Mouse (Mus musculus): ENCODE results near the gene Gm20388. TPM values are rescaled to one million over a fixed set of nuclear protein-coding genes. Genes with fewer than 3 reads are reported as not detected.

The Gm20388 gene
- polyA plus RNA-seq, 1 experiment from 2014 or later, result not detected

- no peaks in the 10 kb centered on the region for H3K9me3 ChIP-seq (replicated peaks)
- H3K4me3 ChIP-seq (replicated peaks), result no peak overlapping the region
- no peak overlapping the region for H3K27ac ChIP-seq
- DNase-seq (no peak), ATAC-seq (ENCODE audit: low read depth) (no peak)
- no peaks in the 10 kb centered on the region for H3K27me3 ChIP-seq
- H3K4me2 ChIP-seq, result no peak overlapping the region
- peaks cover 68% of the 10 kb centered on the region for H3K4me1 ChIP-seq (replicated peaks)
- WGBS (ENCODE audit: insufficient replicate concordance), result 26% methylated on average over 2 of the region's 2 CpGs
- H3K9ac ChIP-seq, result no peak overlapping the region
- H3K36me3 ChIP-seq, result 0 out of 2 replicates have a peak, but pooled peaks cover 3% of the 10 kb centered on the region
Measured at GRCm38 (mm10) chr8:122932561-122932959, 3021.9 kb downstream of the Gm20388 start.

GRCm38 (mm10) chr8:122933973-122934372 is 3023.3 kb downstream of the Gm20388 start:
- no peak overlapping the region for H3K4me2 ChIP-seq
- peaks cover 82% of the 10 kb centered on the region for H3K4me1 ChIP-seq (replicated peaks)
- H3K27me3 ChIP-seq, result no peaks in the 10 kb centered on the region
- no peaks in the 10 kb centered on the region for H3K9me3 ChIP-seq (replicated peaks)
- 0 out of 2 replicates have a peak, but pooled peaks cover 3% of the 10 kb centered on the region for H3K36me3 ChIP-seq
- H3K4me3 ChIP-seq (replicated peaks), result no peak overlapping the region
- H3K9ac ChIP-seq, result no peak overlapping the region
- DNase-seq (no peak), ATAC-seq (ENCODE audit: low read depth) (no peak)
- no peak overlapping the region for H3K27ac ChIP-seq

- DNase-seq (no peak), ATAC-seq (ENCODE audit: low read depth) (no peak)
- H3K9ac ChIP-seq, result no peak overlapping the region
- no peaks in the 10 kb centered on the region for H3K27me3 ChIP-seq
- whole genome bisulfite sequencing (ENCODE audit: insufficient replicate concordance), result 69% methylated on average over 1 of the region's 1 CpGs
- no peak overlapping the region for H3K27ac ChIP-seq
- H3K4me1 ChIP-seq (replicated peaks), result peaks cover 92% of the 10 kb centered on the region
- 0 out of 2 replicates have a peak, but pooled peaks cover 3% of the 10 kb centered on the region for H3K36me3 ChIP-seq
- no peak overlapping the region for H3K4me3 ChIP-seq (replicated peaks)
- no peaks in the 10 kb centered on the region for H3K9me3 ChIP-seq (replicated peaks)
- no peak overlapping the region for H3K4me2 ChIP-seq
Measured at GRCm38 (mm10) chr8:122935118-122935517, 3024.5 kb downstream of the Gm20388 start.

- no peak overlapping the region for H3K4me2 ChIP-seq
- WGBS (ENCODE audit: insufficient replicate concordance), result 65% methylated on average over 3 of the region's 3 CpGs
- 0 out of 2 replicates have a peak, but pooled peaks cover 3% of the 10 kb centered on the region for H3K36me3 ChIP-seq
- no peaks in the 10 kb centered on the region for H3K9me3 ChIP-seq (replicated peaks)
- no peak overlapping the region for H3K9ac ChIP-seq
- ATAC-seq (ENCODE audit: low read depth) (no peak), DNase-seq (no peak)
- H3K4me3 ChIP-seq (replicated peaks), result no peak overlapping the region
- H3K4me1 ChIP-seq (replicated peaks), result peaks cover 93% of the 10 kb centered on the region
- H3K27ac ChIP-seq, result no peak overlapping the region; the same call in 1 of the 2 replicates
- H3K27me3 ChIP-seq, result no peaks in the 10 kb centered on the region
Measured at GRCm38 (mm10) chr8:122935912-122936311, 3025.3 kb downstream of the Gm20388 start.

- Histone ChIP-seq H3K27me3 (no peaks in the 10 kb centered on the region), H3K4me2 (no peak overlapping the region), H3K27ac (no peak overlapping the region), H3K4me1 (replicated peaks) (peaks cover 84% of the 10 kb centered on the region), H3K9ac (no peak overlapping the region), H3K9me3 (replicated peaks) (no peaks in the 10 kb centered on the region), H3K36me3 (0 out of 2 replicates have a peak, but pooled peaks cover 3% of the 10 kb centered on the region), H3K4me3 (replicated peaks) (no peak overlapping the region)
- 61% methylated on average over 2 of the region's 2 CpGs for WGBS (ENCODE audit: insufficient replicate concordance)
- no peak for DNase-seq
- ATAC-seq (ENCODE audit: low read depth), result no peak
Measured at GRCm38 (mm10) chr8:122937545-122938053, 3027.0 kb downstream of the Gm20388 start.

- no peak for DNase-seq
- Histone ChIP-seq H3K9ac (no peak overlapping the region), H3K9me3 (replicated peaks) (no peaks in the 10 kb centered on the region), H3K4me1 (replicated peaks) (peaks cover 82% of the 10 kb centered on the region), H3K36me3 (0 out of 2 replicates have a peak, but pooled peaks cover 2% of the 10 kb centered on the region), H3K27me3 (no peaks in the 10 kb centered on the region), H3K4me2 (no peak overlapping the region), H3K4me3 (replicated peaks) (no peak overlapping the region), H3K27ac (no peak overlapping the region)
- ATAC-seq (ENCODE audit: low read depth), result no peak
- 78% methylated on average over 3 of the region's 3 CpGs for WGBS (ENCODE audit: insufficient replicate concordance)
Measured at GRCm38 (mm10) chr8:122938170-122938569, 3027.5 kb downstream of the Gm20388 start.

GRCm38 (mm10) chr8:122938591-122938990 is 3027.9 kb downstream of the Gm20388 start:
- Histone ChIP-seq H3K27me3 (no peaks in the 10 kb centered on the region), H3K9ac (no peak overlapping the region), H3K9me3 (replicated peaks) (no peaks in the 10 kb centered on the region), H3K4me2 (no peak overlapping the region), H3K4me3 (replicated peaks) (no peak overlapping the region), H3K27ac (no peak overlapping the region), H3K36me3 (no peaks in the 10 kb centered on the region), H3K4me1 (replicated peaks) (peaks cover 80% of the 10 kb centered on the region)
- DNase-seq, result no peak
- ATAC-seq (ENCODE audit: low read depth), result 0 out of 2 replicates have a peak, but pooled peaks have one; percentile 41
- WGBS (ENCODE audit: insufficient replicate concordance), result 24% methylated on average over 4 of the region's 4 CpGs

GRCm38 (mm10) chr8:122942803-122943713 is 3032.4 kb downstream of the Gm20388 start:
- H3K4me2 ChIP-seq, result no peak overlapping the region
- 78% methylated on average over 9 of the region's 9 CpGs for WGBS (ENCODE audit: insufficient replicate concordance)
- H3K27ac ChIP-seq, result no peak overlapping the region
- no peak for DNase-seq
- H3K4me3 ChIP-seq (replicated peaks), result no peak overlapping the region
- no peaks in the 10 kb centered on the region for H3K27me3 ChIP-seq
- H3K36me3 ChIP-seq, result no peaks in the 10 kb centered on the region
- peaks cover 56% of the 10 kb centered on the region for H3K4me1 ChIP-seq (replicated peaks)
- no peak overlapping the region for H3K9ac ChIP-seq
- H3K9me3 ChIP-seq (replicated peaks), result no peaks in the 10 kb centered on the region
- no peak for ATAC-seq (ENCODE audit: low read depth)

GRCm38 (mm10) chr8:122945775-122946174 is 3035.1 kb downstream of the Gm20388 start:
- no peaks in the 10 kb centered on the region for H3K27me3 ChIP-seq
- H3K4me2 ChIP-seq, result no peak overlapping the region
- H3K9ac ChIP-seq, result no peak overlapping the region
- no peak overlapping the region for H3K27ac ChIP-seq
- 77% methylated on average over 2 of the region's 2 CpGs for WGBS (ENCODE audit: insufficient replicate concordance)
- no peak for DNase-seq
- no peak overlapping the region for H3K4me3 ChIP-seq (replicated peaks)
- H3K36me3 ChIP-seq, result no peaks in the 10 kb centered on the region
- ATAC-seq (ENCODE audit: low read depth), result no peak
- no peaks in the 10 kb centered on the region for H3K9me3 ChIP-seq (replicated peaks)
- H3K4me1 ChIP-seq (replicated peaks), result peaks cover 44% of the 10 kb centered on the region

GRCm38 (mm10) chr8:122949701-122950100 is 3039.1 kb downstream of the Gm20388 start:
- ATAC-seq (ENCODE audit: low read depth) (no peak), DNase-seq (no peak)
- Histone ChIP-seq H3K36me3 (no peaks in the 10 kb centered on the region), H3K4me1 (replicated peaks) (peaks cover 64% of the 10 kb centered on the region), H3K4me2 (no peak overlapping the region), H3K4me3 (replicated peaks) (no peak overlapping the region), H3K27me3 (no peaks in the 10 kb centered on the region), H3K27ac (no peak overlapping the region), H3K9me3 (replicated peaks) (no peaks in the 10 kb centered on the region), H3K9ac (no peak overlapping the region)
- WGBS (ENCODE audit: insufficient replicate concordance), result 80% methylated on average over 5 of the region's 5 CpGs

- no peak for ATAC-seq (ENCODE audit: low read depth)
- no peak overlapping the region for H3K4me3 ChIP-seq (replicated peaks)
- WGBS (ENCODE audit: insufficient replicate concordance), result 72% methylated on average over 5 of the region's 5 CpGs
- no peak overlapping the region for H3K4me2 ChIP-seq
- H3K36me3 ChIP-seq, result no peaks in the 10 kb centered on the region
- H3K9me3 ChIP-seq (replicated peaks), result no peaks in the 10 kb centered on the region
- H3K9ac ChIP-seq, result no peak overlapping the region
- H3K4me1 ChIP-seq (replicated peaks), result peaks cover 74% of the 10 kb centered on the region
- DNase-seq, result no peak
- H3K27me3 ChIP-seq, result no peaks in the 10 kb centered on the region
- H3K27ac ChIP-seq, result no peak overlapping the region
Measured at GRCm38 (mm10) chr8:122951456-122951855, 3040.8 kb downstream of the Gm20388 start.

All from liver, embryonic 13.5 days (tissue).